Mouse (Mus musculus) telencephalon, adult 2 months (tissue): ENCODE results near the gene St6galnac3.

Experiments
- DNase-seq: peaks from one replicate; pipeline ENCODE4 v3.0.0-alpha.2; 2011; ENCODE audit warnings: low read depth, low spot score

The St6galnac3 gene

GRCm38 (mm10) chr3:153238381-153238780, 486.6 kb downstream of the St6galnac3 start:
- peak; percentile 95 for DNase-seq

GRCm38 (mm10) chr3:153236262-153236661, 488.7 kb downstream of the St6galnac3 start:
- peak; percentile 52 for DNase-seq

GRCm38 (mm10) chr3:153222611-153223402, 502.2 kb downstream of the St6galnac3 start:
- DNase-seq = no peak

GRCm38 (mm10) chr3:153219391-153219790, 505.6 kb downstream of the St6galnac3 start:
- no peak for DNase-seq

- no peak for DNase-seq
These were observed 516.8 kb downstream of the St6galnac3 start for GRCm38 (mm10) chr3:153208186-153208585.

GRCm38 (mm10) chr3:153204046-153204445, 520.9 kb downstream of the St6galnac3 start:
- peak; percentile 16 for DNase-seq

GRCm38 (mm10) chr3:153201835-153202234, 523.1 kb downstream of the St6galnac3 start:
- peak; percentile 45 for DNase-seq

GRCm38 (mm10) chr3:153200801-153201200, 524.2 kb downstream of the St6galnac3 start:
- no peak for DNase-seq

GRCm38 (mm10) chr3:153200076-153200475, 524.9 kb downstream of the St6galnac3 start:
- DNase-seq = no peak

- no peak for DNase-seq
These were observed 525.7 kb downstream of the St6galnac3 start for GRCm38 (mm10) chr3:153199251-153199650.

GRCm38 (mm10) chr3:153198514-153198913, 526.5 kb downstream of the St6galnac3 start:
- DNase-seq = no peak

GRCm38 (mm10) chr3:153193025-153193424, 531.9 kb downstream of the St6galnac3 start:
- no peak for DNase-seq

- DNase-seq = no peak
These were observed 534.2 kb downstream of the St6galnac3 start for GRCm38 (mm10) chr3:153190742-153191141.

GRCm38 (mm10) chr3:153189685-153190467, 535.1 kb downstream of the St6galnac3 start:
- no peak for DNase-seq

- DNase-seq = no peak
These were observed 536.8 kb downstream of the St6galnac3 start for GRCm38 (mm10) chr3:153188224-153188623.

GRCm38 (mm10) chr3:153185117-153185516, 539.9 kb downstream of the St6galnac3 start:
- peak; percentile 44 for DNase-seq

- DNase-seq = no peak
These were observed 543.7 kb downstream of the St6galnac3 start for GRCm38 (mm10) chr3:153181242-153181641.

GRCm38 (mm10) chr3:153176749-153177148, 548.2 kb downstream of the St6galnac3 start:
- no peak for DNase-seq

- no peak for DNase-seq
These were observed 548.6 kb downstream of the St6galnac3 start for GRCm38 (mm10) chr3:153176325-153176724.

- DNase-seq = no peak
These were observed 550.5 kb downstream of the St6galnac3 start for GRCm38 (mm10) chr3:153174336-153175033.

- no peak for DNase-seq
These were observed 551.4 kb downstream of the St6galnac3 start for GRCm38 (mm10) chr3:153173567-153173966.

- no peak for DNase-seq
These were observed 554.8 kb downstream of the St6galnac3 start for GRCm38 (mm10) chr3:153170146-153170545.
